Mouse (Mus musculus): ENCODE results near the gene Gm11541.
"Not testable (repeated sequence)": the region's sequence is repeated elsewhere in the genome, so short reads cannot be mapped to it uniquely, and the experiment has no call there.

The Gm11541 gene

DNA sequence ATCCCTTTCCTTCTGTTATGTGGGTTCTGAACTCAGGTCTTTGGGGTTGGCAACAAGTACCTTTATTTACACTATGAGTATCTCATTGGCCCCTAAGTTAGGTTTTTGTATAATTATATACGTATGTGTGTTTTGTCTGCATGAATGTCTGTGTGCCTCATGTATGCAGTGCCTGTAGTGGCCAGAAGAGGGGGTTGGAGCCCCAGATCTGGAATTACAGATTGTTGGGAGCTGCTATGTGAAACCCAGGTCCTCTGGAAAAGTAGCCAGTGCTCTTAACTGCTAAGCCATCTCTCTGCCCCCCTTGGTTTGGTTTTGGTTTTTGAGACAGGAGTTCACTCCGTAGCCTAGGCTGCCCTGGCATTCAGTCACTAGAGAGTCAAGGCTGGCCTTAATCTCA lies 7.2 kb downstream of the Gm11541 start:
- DNase-seq (ENCODE audit: low spot score in 2 of 2), result peak in 1 of 2 experiments; percentile 34

DNA sequence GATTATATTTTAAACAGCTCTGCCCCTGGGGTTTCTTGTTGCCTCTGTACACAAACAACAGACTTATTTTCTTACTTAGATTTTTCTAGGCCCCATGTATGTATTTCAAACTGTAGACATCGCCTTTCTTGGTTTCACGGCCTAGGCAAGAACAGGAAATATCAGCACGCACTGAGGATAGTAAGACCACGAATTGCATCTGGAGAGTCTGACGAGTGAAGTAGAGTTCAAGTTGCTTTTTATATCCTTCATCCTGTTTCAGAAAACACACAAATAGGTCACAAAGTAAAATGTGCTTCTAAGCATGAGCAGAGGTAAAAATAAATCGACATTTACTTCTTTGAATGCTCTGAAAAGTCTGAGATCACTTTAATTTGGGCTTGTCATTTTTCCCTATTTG lies 8.8 kb downstream of the Gm11541 start:
- DNase-seq (ENCODE audit: low spot score in 2 of 2), result no peak

DNA sequence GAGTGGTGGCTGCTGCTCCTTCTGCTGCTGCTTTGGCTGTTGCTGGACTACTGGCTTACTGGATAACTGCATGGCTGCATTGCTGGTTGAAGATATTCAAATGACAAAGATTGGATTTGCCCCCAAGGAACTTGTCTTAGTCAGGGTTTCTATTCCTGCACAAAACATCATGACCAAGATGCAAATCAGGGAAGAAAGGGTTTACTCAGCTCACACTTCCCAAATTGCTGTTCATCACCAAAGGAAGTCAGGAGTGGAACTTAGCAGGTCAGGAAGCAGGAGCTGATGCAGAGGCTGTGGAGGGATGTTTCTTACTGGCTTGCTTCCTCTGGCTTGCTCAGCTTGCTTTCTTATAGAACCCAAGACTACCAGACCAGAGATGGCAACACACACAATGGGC lies 11.8 kb downstream of the Gm11541 start:
- not testable (repeated sequence) for DNase-seq (ENCODE audit: low spot score in 2 of 2)

DNA sequence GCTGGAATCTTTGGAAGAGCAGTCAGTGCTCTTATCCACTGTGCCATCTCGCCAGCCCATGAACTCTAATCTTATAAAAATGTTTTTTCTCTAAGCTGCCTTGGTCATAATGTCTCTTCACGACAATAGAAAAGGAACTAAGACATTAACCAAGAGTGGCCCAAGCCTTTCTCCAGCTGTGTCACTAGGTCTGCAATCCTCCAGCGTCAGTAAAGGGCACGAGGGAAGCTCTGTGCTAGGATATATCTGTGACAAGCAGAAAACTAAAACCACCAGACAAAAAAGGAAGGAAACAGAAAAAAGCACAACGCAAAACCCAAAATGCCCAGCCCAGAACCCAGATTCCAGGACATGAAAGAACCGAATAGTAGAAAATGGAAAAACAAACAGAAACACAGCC lies 17.1 kb downstream of the Gm11541 start:
- DNase-seq (ENCODE audit: low spot score in 2 of 2), result no peak

DNA sequence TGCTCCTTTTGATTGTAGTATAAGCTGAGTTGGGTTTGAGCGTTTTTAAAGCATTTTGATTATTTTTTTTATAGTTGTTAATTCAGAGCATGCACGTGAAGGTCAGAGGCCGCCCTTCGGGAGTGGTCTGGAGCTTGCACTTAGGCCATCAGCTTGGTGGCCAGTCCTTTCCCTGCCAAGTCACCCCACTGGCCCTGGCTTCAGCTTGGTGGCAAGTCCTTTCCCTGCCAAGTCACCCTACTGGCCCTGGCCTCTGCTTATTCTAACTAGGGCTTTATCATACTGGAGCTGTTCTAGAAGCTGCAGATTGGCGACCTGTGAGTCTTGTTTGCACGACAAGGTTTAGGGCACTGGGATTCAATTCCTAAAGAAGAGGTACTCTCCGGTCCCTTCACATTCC lies 21.9 kb downstream of the Gm11541 start:
- DNase-seq (ENCODE audit: low spot score in 2 of 2), result no peak

- no peak for DNase-seq (ENCODE audit: low spot score in 2 of 2)
Measured at GRCm38 (mm10) chr11:94681640-94682039, 22.7 kb downstream of the Gm11541 start.

GRCm38 (mm10) chr11:94680639-94681038 lies 23.7 kb downstream of the Gm11541 start:
- DNase-seq (ENCODE audit: low spot score in 2 of 2), result no peak

- DNase-seq (ENCODE audit: low spot score in 2 of 2), result no peak
Measured at GRCm38 (mm10) chr11:94677607-94678145, 26.6 kb downstream of the Gm11541 start.

DNA sequence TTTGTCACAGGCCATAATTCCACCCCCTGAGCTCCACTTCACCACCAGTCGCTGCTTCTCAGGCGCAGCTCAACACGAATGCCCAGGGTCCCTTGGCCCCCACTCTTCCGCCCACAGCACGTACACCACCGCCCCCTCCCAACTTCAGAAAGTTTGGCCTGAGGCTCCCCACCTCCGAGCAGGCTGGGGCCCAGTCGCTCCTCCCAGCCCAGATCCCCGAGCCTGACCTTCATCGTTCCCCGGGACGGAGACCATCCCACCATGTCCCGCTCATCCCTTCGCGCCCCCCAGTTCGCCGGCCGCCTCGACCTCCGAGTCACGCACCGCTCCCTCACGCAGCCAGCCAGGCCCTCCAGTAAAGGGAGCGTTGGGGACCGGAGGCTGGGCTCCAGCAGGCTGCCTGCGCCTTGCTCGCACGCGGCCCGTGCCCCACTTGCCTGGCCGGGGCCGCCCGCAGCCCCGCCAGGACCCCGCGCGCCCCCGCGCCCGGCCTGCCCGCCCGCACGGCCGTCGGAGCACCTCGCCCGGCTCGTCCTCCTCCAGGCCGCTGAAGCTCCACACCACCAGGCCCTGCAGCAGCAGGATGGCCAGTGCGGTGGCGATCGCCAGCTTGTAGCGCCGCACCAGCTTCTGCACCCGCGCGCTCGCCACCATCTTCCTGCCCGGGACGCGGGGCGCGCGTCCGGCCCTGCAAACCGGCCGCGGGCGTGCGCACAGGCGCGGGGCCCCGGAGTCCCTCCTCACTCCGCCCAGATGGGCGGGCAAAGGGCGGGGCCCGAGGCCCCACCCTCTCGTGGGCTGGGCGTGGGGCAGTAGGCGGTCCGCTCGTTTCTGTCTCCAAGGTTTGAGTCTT lies 27.3 kb downstream of the Gm11541 start, which contains the start of gene Xylt2:
Gene Xylt2 (minus strand): TSS at position 762 of the 853 bp plus-strand sequence.
- DNase-seq (ENCODE audit: low spot score in 2 of 2), result peak; percentile 87 to 92

DNA sequence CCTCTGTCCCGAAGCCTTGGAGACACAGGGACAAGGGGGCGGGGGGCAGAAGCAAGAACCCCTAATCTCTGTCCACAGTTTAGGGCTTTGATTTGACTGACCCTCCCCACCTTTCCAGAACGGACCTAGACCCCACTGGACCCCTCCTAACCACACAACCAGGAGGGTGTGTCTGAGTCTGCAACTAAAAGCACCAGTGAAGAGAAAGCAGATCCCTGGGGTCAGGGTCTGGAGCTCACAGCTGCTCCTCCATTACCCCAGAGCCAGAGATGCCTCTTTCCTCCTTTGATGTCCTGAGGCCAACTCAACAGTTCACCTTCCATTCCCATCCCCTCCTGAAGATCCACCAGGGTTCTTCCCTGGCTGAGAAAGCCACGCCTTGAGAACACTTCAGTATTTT lies 28.0 kb downstream of the Gm11541 start:
- DNase-seq (ENCODE audit: low spot score in 2 of 2), result no peak

GRCm38 (mm10) chr11:94675446-94675845 lies 28.9 kb downstream of the Gm11541 start:
- no peak for DNase-seq (ENCODE audit: low spot score in 2 of 2)

DNA sequence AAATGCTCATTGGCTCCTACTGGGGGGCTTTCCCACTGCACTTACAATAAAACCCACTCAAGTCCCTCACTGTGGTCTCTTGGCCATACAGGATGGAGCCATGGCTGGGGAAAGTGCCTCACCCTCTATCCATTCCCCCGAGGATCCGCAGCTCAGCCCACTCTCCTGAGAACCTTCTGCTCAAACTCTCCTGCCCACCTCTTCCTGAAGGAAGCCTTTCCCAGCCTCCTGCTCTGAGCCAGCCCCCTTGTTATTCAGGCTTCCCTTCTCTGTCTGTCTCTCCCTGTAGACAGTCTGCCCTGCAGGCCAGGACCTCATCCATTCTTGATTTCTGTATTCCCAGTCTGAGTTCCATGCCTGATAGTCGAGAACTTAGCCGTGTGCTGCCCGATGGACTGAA lies 29.3 kb downstream of the Gm11541 start:
- no peak for DNase-seq (ENCODE audit: low spot score in 2 of 2)

DNA sequence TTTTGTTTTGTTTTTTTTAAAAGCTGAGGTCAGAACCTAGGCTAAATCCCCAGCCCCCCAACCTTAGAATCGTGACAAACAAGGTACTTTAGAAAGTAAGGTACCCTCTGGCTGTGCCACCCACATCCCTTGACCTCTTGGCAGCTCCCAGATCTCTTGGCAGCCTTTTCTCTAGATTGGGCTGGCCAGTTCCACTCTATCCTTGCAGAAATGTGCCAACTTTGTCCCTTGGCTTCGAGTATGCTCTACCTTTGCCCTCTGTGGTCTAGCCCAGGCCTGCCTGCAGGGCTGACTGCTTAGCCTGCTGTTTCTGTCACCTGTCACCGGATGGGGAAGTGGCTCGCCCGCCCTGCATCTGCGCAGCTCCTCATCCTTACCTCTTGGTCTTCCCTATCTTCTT lies 39.0 kb downstream of the Gm11541 start:
- no peak for DNase-seq (ENCODE audit: low spot score in 2 of 2)

GRCm38 (mm10) chr11:94661344-94661743 lies 43.0 kb downstream of the Gm11541 start:
- DNase-seq (ENCODE audit: low spot score in 2 of 2), result no peak

- peak; percentile 73 to 77 for DNase-seq (ENCODE audit: low spot score in 2 of 2)
Measured at GRCm38 (mm10) chr11:94653663-94654436, 50.4 kb downstream of the Gm11541 start, which contains the start of the genes Mrpl27 and Eme1. Gene Mrpl27 (plus strand): TSS chr11:94653767. Gene Eme1 (minus strand): TSS chr11:94653964.

- no peak for DNase-seq (ENCODE audit: low spot score in 2 of 2)
Measured at GRCm38 (mm10) chr11:94652973-94653372, 51.3 kb downstream of the Gm11541 start.

DNA sequence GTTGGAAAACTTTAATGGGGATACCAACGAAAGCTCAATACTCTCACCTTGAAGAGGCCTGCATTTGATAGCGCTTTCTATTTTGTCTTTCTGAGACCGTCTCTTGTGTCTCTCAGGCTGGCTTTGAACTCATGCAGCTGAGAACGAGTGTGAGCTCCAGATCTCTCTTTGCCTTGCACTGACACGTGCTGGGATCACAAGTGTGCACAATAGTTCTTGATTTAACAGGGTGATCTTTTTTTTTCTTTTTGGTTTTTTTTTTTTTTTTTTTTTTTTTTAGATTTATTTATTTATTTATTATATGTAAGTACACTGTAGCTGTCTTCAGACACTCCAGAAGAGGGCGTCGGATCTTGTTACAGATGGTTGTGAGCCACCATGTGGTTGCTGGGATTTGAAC lies 53.1 kb downstream of the Gm11541 start:
- not testable (repeated sequence) for DNase-seq (ENCODE audit: low spot score in 2 of 2)

GRCm38 (mm10) chr11:94646457-94646856 lies 57.8 kb downstream of the Gm11541 start:
- no peak for DNase-seq (ENCODE audit: low spot score in 2 of 2)
